Mouse (Mus musculus) CD4-positive, CD25-positive, alpha-beta regulatory T cell, adult 4 months (primary cell): ENCODE measurements around the gene Reg3g. TPM values are rescaled to one million over a fixed set of nuclear protein-coding genes. Genes with fewer than 3 reads are reported as not detected.
"Not testable (repeated sequence)": the region's sequence is repeated elsewhere in the genome, so short reads cannot be mapped to it uniquely, and the experiment has no call there.

Source experiments
- ATAC-seq: one replicate; pipeline ENCODE4 v1.8.0; 2017
- polyA plus RNA-seq, 2 experiments: library from polyadenylated mRNA; unstranded; fragments of 100-300 nt; shearing (Covaris generic); gene quantifications; one replicate each; pipeline ENCODE4 v1.2.1; 2017

The Reg3g gene
- polyA plus RNA-seq: not detected

GRCm38 (mm10) chr6:78468772-78469171 is at the start of gene Reg3g:
Gene Reg3g, minus strand, starts transcription at chr6:78468872.
- ATAC-seq: no peak

- ATAC-seq: no peak
These were observed 47.2 kb upstream of the Reg3g start for GRCm38 (mm10) chr6:78515777-78516446.

GRCm38 (mm10) chr6:78512833-78513232 is 44.2 kb upstream of the Reg3g start:
- no peak for ATAC-seq

GRCm38 (mm10) chr6:78510173-78510900 is 41.7 kb upstream of the Reg3g start:
- no peak for ATAC-seq

GRCm38 (mm10) chr6:78505745-78506144 is 37.1 kb upstream of the Reg3g start:
- ATAC-seq: no peak

- no peak for ATAC-seq
These were observed 26.0 kb upstream of the Reg3g start for GRCm38 (mm10) chr6:78494633-78495032.

- ATAC-seq: no peak
These were observed 615 bp upstream of the Reg3g start for GRCm38 (mm10) chr6:78469287-78469686.

GRCm38 (mm10) chr6:78463266-78463665 is 5.4 kb downstream of the Reg3g start:
- no peak for ATAC-seq

- ATAC-seq: no peak
These were observed 6.3 kb downstream of the Reg3g start for GRCm38 (mm10) chr6:78462360-78462759.

GRCm38 (mm10) chr6:78460191-78460825 is 8.4 kb downstream of the Reg3g start:
- no peak for ATAC-seq

- ATAC-seq: no peak
These were observed 15.9 kb downstream of the Reg3g start for GRCm38 (mm10) chr6:78452804-78453203.

GRCm38 (mm10) chr6:78448409-78448808 is 20.3 kb downstream of the Reg3g start:
- ATAC-seq: no peak

GRCm38 (mm10) chr6:78447202-78447601 is 21.5 kb downstream of the Reg3g start:
- ATAC-seq: no peak

- no peak for ATAC-seq
These were observed 43.2 kb downstream of the Reg3g start for GRCm38 (mm10) chr6:78425497-78425896.

GRCm38 (mm10) chr6:78422411-78422810 is 46.3 kb downstream of the Reg3g start, which contains the start of gene Reg1:
Gene Reg1, plus strand, starts transcription at chr6:78422711.
- ATAC-seq: not testable (repeated sequence)

Other genes starting within 250 kb of the Reg3g start
- not detected for gene Reg3b, start 98.2 kb downstream of the Reg3g start, polyA plus RNA-seq
- not detected for gene Reg3d, start 90.0 kb downstream of the Reg3g start, polyA plus RNA-seq
- not detected for gene Reg3a, start 88.2 kb downstream of the Reg3g start, polyA plus RNA-seq
- not detected for gene Reg2, start 73.2 kb downstream of the Reg3g start, polyA plus RNA-seq
- gene Reg1, start 46.2 kb downstream of the Reg3g start, polyA plus RNA-seq: not detected